Mouse (Mus musculus): ENCODE data around the gene Pcbd1. TPM values are rescaled to one million over a fixed set of nuclear protein-coding genes. Genes with fewer than 3 reads are reported as not detected.

Pcbd1 gene
- polyA plus RNA-seq (2014; fragmentation: Illumina TruSeq; extraction: RNeasy Lipid Tissue Mini Kit (QIAGEN cat#74804); ENCODE audit: low read depth, low replicate concordance), result 480 TPM

DNA sequence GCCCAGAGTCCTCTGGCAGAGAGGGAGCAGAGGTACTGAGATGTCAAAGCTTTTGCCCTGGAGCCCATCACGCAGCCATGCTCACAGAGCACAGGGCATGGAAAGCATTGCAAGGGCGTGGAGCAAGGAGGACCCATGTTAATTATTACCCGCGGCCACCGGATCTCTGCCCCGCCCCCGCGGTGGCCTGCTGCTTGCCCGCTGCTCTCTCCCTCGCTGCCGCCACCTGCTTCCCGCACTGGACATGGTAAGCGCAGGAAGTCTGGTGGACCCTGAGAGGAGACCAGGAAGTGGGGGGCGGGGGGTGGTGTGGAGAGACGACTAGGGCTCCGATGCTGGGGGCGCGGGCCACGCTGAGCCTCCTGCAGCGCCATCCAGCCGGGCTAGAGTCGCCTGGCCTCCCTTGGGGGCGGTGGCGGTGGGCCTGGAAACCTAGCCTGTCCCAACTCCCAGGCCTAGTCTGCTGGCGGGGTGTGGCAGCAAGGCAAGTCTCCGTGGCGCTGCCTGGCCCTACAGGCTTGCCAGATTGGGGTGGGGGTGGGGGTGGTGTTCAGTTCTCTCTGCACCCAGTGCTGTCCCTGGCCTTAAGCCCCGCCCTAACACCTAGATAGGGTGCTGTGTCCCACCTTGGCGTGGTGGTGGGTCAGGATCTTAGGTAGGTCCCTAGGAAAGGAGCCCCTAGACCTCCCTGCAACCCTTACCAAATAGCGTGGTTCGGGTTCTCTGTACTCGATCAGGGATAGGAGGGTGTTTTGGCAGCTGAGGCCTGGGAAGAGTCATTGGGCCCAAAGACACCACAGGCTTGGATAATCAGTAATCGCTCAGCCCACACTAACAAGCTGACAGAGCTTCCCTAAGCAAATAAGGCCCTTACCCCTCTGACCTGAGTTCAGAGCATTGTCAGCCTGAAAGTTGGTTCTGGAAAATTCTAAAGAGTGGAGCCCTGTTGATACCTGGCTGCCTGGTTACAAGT, at the start of gene Pcbd1:
TSS of gene Pcbd1 (plus strand) at position 162 of the 973 bp plus-strand sequence.

Other genes with a start within 250 kb of the Pcbd1 start
- 53.3 TPM for gene Sgpl1, start 58.4 kb downstream of the Pcbd1 start, polyA plus RNA-seq (2014; fragmentation: Illumina TruSeq; extraction: RNeasy Lipid Tissue Mini Kit (QIAGEN cat#74804); ENCODE audit: low read depth, low replicate concordance)
- not detected for gene Tbata, start 82.6 kb downstream of the Pcbd1 start, polyA plus RNA-seq (2014; fragmentation: Illumina TruSeq; extraction: RNeasy Lipid Tissue Mini Kit (QIAGEN cat#74804); ENCODE audit: low read depth, low replicate concordance)
- gene Adamts14, start 184.1 kb downstream of the Pcbd1 start, polyA plus RNA-seq (2014; fragmentation: Illumina TruSeq; extraction: RNeasy Lipid Tissue Mini Kit (QIAGEN cat#74804); ENCODE audit: low read depth, low replicate concordance), result not detected
- gene Prf1, start 208.5 kb downstream of the Pcbd1 start, polyA plus RNA-seq (2014; fragmentation: Illumina TruSeq; extraction: RNeasy Lipid Tissue Mini Kit (QIAGEN cat#74804); ENCODE audit: low read depth, low replicate concordance), result not detected

Data from kidney, adult 10 weeks (tissue).